Mouse (Mus musculus) liver, adult (tissue): ENCODE data around the gene Btbd35f30.
"Not testable (repeated sequence)": the region's sequence is repeated elsewhere in the genome, so short reads cannot be mapped to it uniquely, and the experiment has no call there.

Experiments used
- GATA4 ChIP-seq: IDR thresholded peaks from 2 replicates; pipeline ENCODE4 v1.6.1; 2014; ENCODE audit warnings: mild to moderate bottlenecking, low read length; ENCODE audit not compliant: insufficient replicate concordance

Btbd35f30 gene

GRCm38 (mm10) chrX:32894325-32894724 lies at the start of gene Btbd35f30:
TSS of gene Btbd35f30 (plus strand) at chrX:32894625.
- not testable (repeated sequence) for TF ChIP-seq GATA4

GRCm38 (mm10) chrX:32941468-32941867 lies 47.0 kb downstream of the Btbd35f30 start, which contains the start of gene Gm21789:
TSS of gene Gm21789 (plus strand) at chrX:32941768.
- TF ChIP-seq GATA4, result not testable (repeated sequence)
